Mouse (Mus musculus) bone marrow macrophage, adult 2 months (primary cell): ENCODE data around the gene Spry1. TPM values are rescaled to one million over a fixed set of nuclear protein-coding genes. Genes with fewer than 3 reads are reported as not detected.
A peak's percentile ranks its signal among the peaks of the same experiment; 100 is the strongest.

Experiments
- H3K27ac ChIP-seq: 2 replicates; pipeline ENCODE4 v1.5.1; 2012; ENCODE audit warnings: low read depth, low read length; ENCODE audit not compliant: insufficient read depth
- H3K4me1 ChIP-seq: 2 replicates; pipeline ENCODE4 v1.6.1; 2012; ENCODE audit warnings: low read length; ENCODE audit not compliant: control insufficient read depth, insufficient read depth
- H3K4me3 ChIP-seq: 2 replicates; pipeline ENCODE4 v1.5.1; 2012; ENCODE audit warnings: mild to moderate bottlenecking, low read length, moderate library complexity; ENCODE audit not compliant: insufficient read depth
- CTCF ChIP-seq: IDR thresholded peaks from 2 replicates; pipeline ENCODE4 v1.5.1; 2012; ENCODE audit warnings: low read depth, mild to moderate bottlenecking, low read length, moderate library complexity
- POLR2A ChIP-seq: IDR thresholded peaks from 2 replicates; pipeline ENCODE4 v1.6.1; 2012; ENCODE audit warnings: mild to moderate bottlenecking, low read depth, low read length, borderline replicate concordance
- polyA plus RNA-seq: library from polyadenylated mRNA; stranded (reverse); fragments of >200 nt; gene quantifications from 2 replicates; pipeline ENCODE4 v1.2.4, GENCODE M21; 2012; ENCODE audit not compliant: missing spikeins, insufficient read depth, insufficient read length

The Spry1 gene
- polyA plus RNA-seq, 1 experiment: not detected

- Histone ChIP-seq H3K4me1 (no peaks in the 10 kb centered on the region), H3K4me3 (no peak overlapping the region), H3K27ac (no peak overlapping the region)
- TF ChIP-seq CTCF: no peak
- no peak for TF ChIP-seq POLR2A
Observed at GRCm38 (mm10) chr3:37669100-37669499, 29.4 kb downstream of the Spry1 start.

- H3K27ac ChIP-seq: no peak overlapping the region
- TF ChIP-seq POLR2A: no peak
- no peak for TF ChIP-seq CTCF
- H3K4me1 ChIP-seq: no peaks in the 10 kb centered on the region
- H3K4me3 ChIP-seq: no peak overlapping the region
Observed at GRCm38 (mm10) chr3:37672266-37673040, 32.7 kb downstream of the Spry1 start.

- H3K4me1 ChIP-seq: no peaks in the 10 kb centered on the region
- TF ChIP-seq CTCF: no peak
- TF ChIP-seq POLR2A: no peak
- H3K27ac ChIP-seq: no peak overlapping the region
- no peak overlapping the region for H3K4me3 ChIP-seq
Observed at GRCm38 (mm10) chr3:37673513-37674261, 33.9 kb downstream of the Spry1 start.

- no peak for TF ChIP-seq CTCF
- TF ChIP-seq POLR2A: no peak
- Histone ChIP-seq H3K4me3 (no peak overlapping the region), H3K27ac (no peak overlapping the region), H3K4me1 (no peaks in the 10 kb centered on the region)
Observed at GRCm38 (mm10) chr3:37675056-37675525, 35.3 kb downstream of the Spry1 start.

- Histone ChIP-seq H3K27ac (no peak overlapping the region), H3K4me1 (no peaks in the 10 kb centered on the region), H3K4me3 (no peak overlapping the region)
- no peak for TF ChIP-seq CTCF
- TF ChIP-seq POLR2A: no peak
Observed at GRCm38 (mm10) chr3:37676291-37676690, 36.5 kb downstream of the Spry1 start.

GRCm38 (mm10) chr3:37686219-37686618 lies 46.5 kb downstream of the Spry1 start:
- TF ChIP-seq POLR2A: no peak
- no peak for TF ChIP-seq CTCF
- H3K27ac ChIP-seq: no peak overlapping the region
- no peaks in the 10 kb centered on the region for H3K4me1 ChIP-seq
- H3K4me3 ChIP-seq: no peak overlapping the region

GRCm38 (mm10) chr3:37686751-37687150 lies 47.0 kb downstream of the Spry1 start:
- no peak overlapping the region for H3K27ac ChIP-seq

GRCm38 (mm10) chr3:37687158-37687980 lies 47.6 kb downstream of the Spry1 start:
- no peaks in the 10 kb centered on the region for H3K4me1 ChIP-seq
- no peak for TF ChIP-seq POLR2A
- TF ChIP-seq CTCF: no peak
- H3K27ac ChIP-seq: no peak overlapping the region
- H3K4me3 ChIP-seq: peak overlapping the region; percentile 12; the same call in 1 of the 2 replicates

More at GRCm38 (mm10) chr3:37686751-37687150, 47.0 kb downstream of the Spry1 start:
- TF ChIP-seq POLR2A (no peak), CTCF (no peak)
- Histone ChIP-seq H3K4me1 (no peaks in the 10 kb centered on the region), H3K4me3 (no peak overlapping the region)

- Histone ChIP-seq H3K4me1 (peaks cover 8% of the 10 kb centered on the region), H3K27ac (no peak overlapping the region), H3K4me3 (no peak overlapping the region)
- TF ChIP-seq CTCF (no peak), POLR2A (no peak)
Observed at GRCm38 (mm10) chr3:37692945-37693344, 53.2 kb downstream of the Spry1 start.

- H3K27ac ChIP-seq: no peak overlapping the region
- H3K4me1 ChIP-seq: peaks cover 8% of the 10 kb centered on the region
- H3K4me3 ChIP-seq: no peak overlapping the region
- TF ChIP-seq CTCF: no peak
- no peak for TF ChIP-seq POLR2A
Observed at GRCm38 (mm10) chr3:37693552-37693951, 53.8 kb downstream of the Spry1 start.

Other genes starting within 250 kb of the Spry1 start
- 4.8 and 6.6 TPM in 2 replicates for gene Spata5, start 220.1 kb upstream of the Spry1 start, polyA plus RNA-seq
- 9.1 and 10.8 TPM in 2 replicates for gene Nudt6, start 219.7 kb upstream of the Spry1 start, polyA plus RNA-seq
- gene Gm5148, start 84.5 kb downstream of the Spry1 start, polyA plus RNA-seq: not detected in 2 replicates